Mouse (Mus musculus): ENCODE measurements around the gene Nav2.

GRCm38 (mm10) chr7:49245537-49246239, 337.2 kb downstream of the Nav2 start:
- TF ChIP-seq SIN3A (IDR thresholded peaks at IDR 0.05; ENCODE audit: low read length) (peak; percentile 40; the same call in 1 of the 2 replicates), TCF12 (IDR thresholded peaks at IDR 0.05; ENCODE audit: low read depth, low read length) (0 out of 2 replicates have a peak, but pooled peaks have one; percentile 44), HCFC1 (IDR thresholded peaks at IDR 0.05; ENCODE audit: low read depth, low read length) (peak; percentile 47; the same call in 1 of the 2 replicates), CTCF (IDR thresholded peaks at IDR 0.05 in 2 of 3, conservative IDR thresholded peaks at IDR 0.05 in 1 of 3; ENCODE audit: control insufficient read depth in 1 of 3, insufficient read depth in 1 of 3, low read depth in 2 of 3, low read length in 3 of 3, poor library complexity in 1 of 3, severe bottlenecking in 1 of 3) (no peak), TBP (IDR thresholded peaks at IDR 0.05; ENCODE audit: low read depth, low read length) (no peak), GABPA (IDR thresholded peaks at IDR 0.05; ENCODE audit: low read depth, low read length) (no peak)

Measured in MEL (cell line).